Mouse (Mus musculus): ENCODE measurements around the gene Atp5c1. TPM values are rescaled to one million over a fixed set of nuclear protein-coding genes. Genes with fewer than 3 reads are reported as not detected.

Atp5c1 gene
- 465 and 477 TPM in 2 replicates for polyA plus RNA-seq (2016; fragmentation: Nextera tagmentation; extraction: Ambion mirVana)

DNA sequence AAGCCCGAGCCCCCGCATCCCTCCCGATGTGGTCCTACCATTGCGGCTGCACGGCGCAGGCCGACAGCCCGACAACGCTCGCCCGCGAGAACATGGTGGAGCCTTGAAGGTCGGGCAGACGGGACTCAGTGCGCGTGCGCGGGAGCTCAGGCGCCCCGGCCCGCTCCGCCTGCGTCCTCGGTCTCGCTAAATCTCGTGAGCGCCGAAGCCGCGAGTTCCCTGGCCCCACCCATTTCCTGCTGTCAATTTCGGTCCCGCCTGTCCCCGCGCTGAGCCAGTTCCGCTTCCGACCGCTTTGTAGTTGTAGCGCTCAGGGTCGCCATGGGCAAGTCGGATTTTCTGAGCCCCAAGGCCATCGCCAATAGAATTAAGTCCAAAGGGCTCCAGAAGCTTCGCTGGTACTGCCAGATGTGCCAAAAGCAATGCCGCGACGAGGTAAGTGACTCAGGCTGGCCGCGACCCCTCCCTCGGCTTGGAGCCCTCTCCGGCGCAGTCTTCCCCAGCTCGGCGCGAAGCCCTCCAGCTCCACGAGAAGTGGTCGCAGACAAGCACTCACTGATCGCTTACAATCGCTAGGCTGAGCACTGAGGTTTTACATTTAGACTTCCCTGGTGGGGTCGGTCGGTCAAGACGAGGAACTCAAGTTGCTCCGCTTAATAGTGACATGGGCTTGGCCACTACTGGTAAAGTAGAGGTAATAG is at the start of gene Atp5c1, which contains the start of gene Kin:
Gene Atp5c1, minus strand, starts transcription at position 201 of the 701 bp plus-strand sequence.
Gene Kin, plus strand, starts transcription at position 284 of the 701 bp plus-strand sequence.
- ATAC-seq (ENCODE audit: low FRiP score): peak; percentile 98
- H3K27me3 ChIP-seq: no peaks in the 10 kb centered on the region
- under 1% methylated on average over 60 of the region's 61 CpGs for WGBS
- H3K4me3 ChIP-seq (replicated peaks): peak within 1 kb of the TSS; percentile 89
- peaks cover 18% of the 10 kb centered on the region for H3K36me3 ChIP-seq (replicated peaks)
- no peaks in the 10 kb centered on the region for H3K9me3 ChIP-seq
- H3K4me2 ChIP-seq: peak within 1 kb of the TSS; percentile 75
- peak within 1 kb of the TSS; percentile 90 for H3K9ac ChIP-seq
- H3K27ac ChIP-seq: peak within 1 kb of the TSS; percentile 87
- peaks cover 27% of the 10 kb centered on the region for H3K4me1 ChIP-seq

DNA sequence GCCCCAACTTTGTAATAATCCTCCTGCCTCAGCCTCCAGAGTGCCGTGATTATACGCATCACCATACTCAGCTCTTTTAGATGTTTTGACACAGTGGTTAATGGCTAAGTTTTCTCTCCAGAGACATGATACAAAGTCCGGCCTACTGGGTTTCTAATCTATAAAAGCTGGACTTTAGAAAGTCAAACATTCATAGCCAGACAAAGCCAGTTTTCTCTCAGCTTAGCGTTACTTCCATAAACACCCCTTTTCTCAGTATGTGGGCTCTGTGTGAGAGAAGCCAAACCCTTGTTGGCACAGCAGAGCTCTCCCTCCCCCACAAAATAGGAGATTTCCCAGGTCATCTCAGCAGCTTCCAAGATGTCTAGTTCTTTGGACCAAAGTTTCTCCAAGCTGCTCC is 48.3 kb upstream of the Atp5c1 start:
- no peaks in the 10 kb centered on the region for H3K36me3 ChIP-seq (replicated peaks)
- H3K4me3 ChIP-seq (replicated peaks): no peak overlapping the region
- no peaks in the 10 kb centered on the region for H3K27me3 ChIP-seq
- no peak overlapping the region for H3K9ac ChIP-seq
- H3K9me3 ChIP-seq: no peaks in the 10 kb centered on the region
- 86% methylated on average over 4 of the region's 4 CpGs for WGBS
- H3K4me1 ChIP-seq: no peaks in the 10 kb centered on the region
- H3K27ac ChIP-seq: no peak overlapping the region
- H3K4me2 ChIP-seq: no peak overlapping the region
- ATAC-seq (ENCODE audit: low FRiP score): no peak

DNA sequence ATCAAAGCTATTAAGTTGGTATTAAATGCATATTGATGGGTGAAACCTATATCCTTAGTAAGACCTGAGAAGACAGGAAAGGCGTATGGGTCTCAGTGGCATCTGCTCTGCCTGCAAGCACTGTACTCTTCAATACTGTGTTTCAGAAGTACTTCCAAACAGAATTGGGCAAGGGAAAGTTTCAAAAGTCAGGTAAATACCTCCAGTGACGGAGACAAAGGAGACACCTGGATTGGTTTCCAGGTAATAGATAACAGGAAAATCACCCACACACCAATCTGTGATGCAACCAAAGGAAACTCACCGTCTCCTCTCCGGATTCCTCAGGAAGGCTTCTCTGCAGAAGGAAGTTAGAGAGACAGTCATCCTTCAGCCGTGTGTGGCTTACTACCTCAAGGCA is 47.2 kb upstream of the Atp5c1 start:
- WGBS: 87% methylated on average over 5 of the region's 5 CpGs
- H3K36me3 ChIP-seq (replicated peaks): no peaks in the 10 kb centered on the region
- no peak overlapping the region for H3K9ac ChIP-seq
- H3K27me3 ChIP-seq: no peaks in the 10 kb centered on the region
- H3K4me1 ChIP-seq: no peaks in the 10 kb centered on the region
- ATAC-seq (ENCODE audit: low FRiP score): no peak
- H3K4me3 ChIP-seq (replicated peaks): no peak overlapping the region
- H3K4me2 ChIP-seq: no peak overlapping the region
- no peak overlapping the region for H3K27ac ChIP-seq
- H3K9me3 ChIP-seq: no peaks in the 10 kb centered on the region

DNA sequence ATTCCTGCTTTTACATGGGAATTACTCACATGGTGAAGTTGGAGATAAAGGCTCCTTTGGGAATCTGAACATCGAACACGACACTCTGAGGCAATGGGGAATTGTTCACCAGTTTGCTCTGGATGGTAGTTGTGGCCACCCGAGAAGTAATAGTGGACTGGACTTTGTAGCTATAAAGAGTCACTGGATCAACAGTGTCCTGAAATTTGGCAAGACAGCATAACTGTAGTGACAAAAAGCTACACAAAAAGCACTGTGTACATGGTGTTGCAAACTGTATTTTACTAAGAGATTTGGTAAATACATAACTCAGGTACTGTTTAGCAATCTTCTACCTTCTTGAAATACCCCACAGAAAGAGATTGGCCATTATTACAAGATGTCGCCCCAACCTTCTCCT is 45.8 kb upstream of the Atp5c1 start:
- Histone ChIP-seq H3K4me1 (no peaks in the 10 kb centered on the region), H3K36me3 (replicated peaks) (no peaks in the 10 kb centered on the region), H3K9ac (no peak overlapping the region), H3K4me3 (replicated peaks) (no peak overlapping the region), H3K27me3 (no peaks in the 10 kb centered on the region), H3K4me2 (no peak overlapping the region), H3K9me3 (no peaks in the 10 kb centered on the region), H3K27ac (no peak overlapping the region)
- 91% methylated on average over 4 of the region's 4 CpGs for WGBS
- ATAC-seq (ENCODE audit: low FRiP score): no peak

DNA sequence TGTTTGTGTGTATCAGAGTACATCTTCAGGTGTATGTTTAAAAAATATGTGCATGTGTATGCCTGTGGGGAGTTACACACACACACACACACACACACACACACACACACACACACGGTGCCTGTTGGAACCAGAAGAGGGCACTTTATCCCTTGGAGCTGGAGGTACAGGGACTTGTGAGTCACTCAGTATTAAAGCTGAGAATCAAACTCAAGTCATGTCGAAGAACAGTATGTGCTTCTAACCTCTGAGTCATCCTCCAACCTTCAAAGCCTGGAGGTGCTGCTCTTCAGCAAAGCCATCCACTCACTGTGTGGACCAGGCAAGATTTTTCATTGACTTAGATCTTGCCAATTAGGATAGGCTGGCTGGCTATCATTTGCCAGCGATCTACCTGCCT is 41.5 kb upstream of the Atp5c1 start:
- Histone ChIP-seq H3K27ac (no peak overlapping the region), H3K4me2 (no peak overlapping the region), H3K4me3 (replicated peaks) (no peak overlapping the region), H3K27me3 (no peaks in the 10 kb centered on the region), H3K9me3 (no peaks in the 10 kb centered on the region), H3K4me1 (no peaks in the 10 kb centered on the region), H3K36me3 (replicated peaks) (no peaks in the 10 kb centered on the region), H3K9ac (no peak overlapping the region)
- no peak for ATAC-seq (ENCODE audit: low FRiP score)
- WGBS: 63% methylated on average over 3 of the region's 3 CpGs

DNA sequence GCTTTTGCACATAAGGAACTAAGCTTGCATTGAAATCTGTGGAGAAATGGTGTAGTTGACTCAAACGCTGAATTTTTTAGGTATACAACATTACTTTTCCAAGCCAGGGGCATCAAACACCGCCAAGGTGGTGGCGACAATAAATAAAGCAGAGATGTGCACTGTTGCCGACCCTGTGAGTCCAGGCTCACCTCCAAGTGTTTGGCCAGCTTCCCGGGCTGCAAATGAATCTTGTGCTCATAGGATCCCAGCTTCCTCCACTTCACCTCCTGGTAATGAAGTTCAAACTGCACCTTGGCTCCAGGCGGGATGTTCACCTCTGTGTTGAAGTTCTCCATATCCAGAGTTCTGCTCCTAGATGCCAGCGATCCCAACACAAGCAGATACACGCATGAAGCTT is 39.0 kb upstream of the Atp5c1 start:
- 89% methylated on average over 8 of the region's 8 CpGs for WGBS
- no peak overlapping the region for H3K4me3 ChIP-seq (replicated peaks)
- no peaks in the 10 kb centered on the region for H3K27me3 ChIP-seq
- ATAC-seq (ENCODE audit: low FRiP score): no peak
- no peaks in the 10 kb centered on the region for H3K9me3 ChIP-seq
- no peaks in the 10 kb centered on the region for H3K4me1 ChIP-seq
- no peak overlapping the region for H3K4me2 ChIP-seq
- H3K9ac ChIP-seq: no peak overlapping the region
- H3K36me3 ChIP-seq (replicated peaks): no peaks in the 10 kb centered on the region
- no peak overlapping the region for H3K27ac ChIP-seq

DNA sequence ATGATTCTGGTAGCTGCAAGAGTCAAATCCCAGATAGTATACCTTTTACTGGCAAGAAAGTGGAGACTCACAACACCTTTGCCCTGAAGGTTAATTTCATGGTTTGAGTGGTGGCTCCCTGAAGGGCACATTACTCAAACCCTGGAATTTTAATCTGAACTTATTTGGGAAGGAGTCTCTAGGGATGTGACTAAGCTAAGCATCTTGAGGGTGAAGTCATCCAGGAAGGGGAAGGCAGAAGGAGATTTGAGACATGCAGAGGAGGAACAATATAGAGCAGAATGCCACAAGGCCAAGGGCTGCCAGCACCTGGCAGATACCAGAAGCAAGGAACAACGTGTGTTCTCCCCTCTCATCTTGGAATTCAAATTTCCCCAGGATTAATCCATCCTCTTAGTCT is 38.4 kb upstream of the Atp5c1 start:
- Histone ChIP-seq H3K36me3 (replicated peaks) (no peaks in the 10 kb centered on the region), H3K27me3 (no peaks in the 10 kb centered on the region), H3K27ac (no peak overlapping the region), H3K9me3 (no peaks in the 10 kb centered on the region), H3K4me3 (replicated peaks) (no peak overlapping the region), H3K4me1 (no peaks in the 10 kb centered on the region), H3K4me2 (no peak overlapping the region), H3K9ac (no peak overlapping the region)
- WGBS: 61% methylated on average over 1 of the region's 1 CpGs
- ATAC-seq (ENCODE audit: low FRiP score): no peak

DNA sequence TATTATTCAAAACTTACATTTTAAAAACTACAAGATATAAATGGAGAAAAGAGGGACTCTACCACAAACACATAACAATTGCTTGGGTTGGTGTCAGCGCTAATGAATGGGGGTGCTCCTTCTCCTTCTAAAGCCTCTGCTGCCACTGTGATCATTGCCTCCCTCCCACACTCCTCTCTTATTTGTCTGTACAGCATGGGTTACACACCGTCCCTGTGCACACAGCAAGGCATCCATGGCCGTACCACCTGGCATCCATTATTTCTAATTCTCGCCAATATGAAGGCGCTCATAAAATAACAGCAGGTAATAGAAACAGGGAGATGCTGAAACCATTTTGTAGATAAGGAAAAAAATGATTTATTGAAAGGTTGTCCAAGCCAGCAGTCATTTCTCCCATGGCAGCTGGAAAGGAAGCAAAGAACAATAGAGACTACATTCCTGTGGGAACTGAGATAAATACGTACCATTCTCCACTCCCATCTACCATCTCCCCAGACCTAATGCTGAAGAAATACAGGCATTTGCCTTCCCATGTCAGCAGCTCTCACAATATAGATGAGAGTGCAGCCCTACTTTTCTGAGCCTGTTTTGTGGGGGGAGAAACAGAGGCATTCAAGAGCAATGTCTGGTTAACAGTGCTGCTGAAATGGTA is 28.4 kb upstream of the Atp5c1 start:
- H3K27me3 ChIP-seq: no peaks in the 10 kb centered on the region
- H3K4me2 ChIP-seq: no peak overlapping the region
- H3K9me3 ChIP-seq: no peaks in the 10 kb centered on the region
- no peaks in the 10 kb centered on the region for H3K4me1 ChIP-seq
- no peak overlapping the region for H3K4me3 ChIP-seq (replicated peaks)
- H3K27ac ChIP-seq: no peak overlapping the region
- 76% methylated on average over 6 of the region's 6 CpGs for WGBS
- no peak for ATAC-seq (ENCODE audit: low FRiP score)
- H3K36me3 ChIP-seq (replicated peaks): no peaks in the 10 kb centered on the region
- no peak overlapping the region for H3K9ac ChIP-seq

DNA sequence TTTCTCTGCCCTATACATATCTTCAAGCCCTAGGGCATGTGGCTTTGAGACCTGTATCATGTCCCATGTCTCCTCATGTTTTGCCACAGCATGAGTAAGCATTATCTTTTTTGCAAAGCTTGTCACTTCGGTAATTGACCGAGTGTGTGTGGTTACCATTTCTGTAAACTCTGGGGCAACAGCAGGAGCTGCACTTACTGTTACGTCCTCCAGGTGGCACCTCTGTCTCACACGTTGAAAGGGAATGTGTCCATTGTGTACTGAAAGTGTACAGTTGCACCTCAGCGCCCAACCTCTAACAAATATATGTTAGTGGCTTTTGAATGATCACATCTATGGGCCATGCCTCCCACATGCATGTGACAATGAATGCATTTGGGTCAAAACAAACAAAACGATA is 20.9 kb upstream of the Atp5c1 start:
- 44% methylated on average over 6 of the region's 6 CpGs for WGBS
- 0 out of 2 replicates have a peak, but pooled peaks have one; percentile 23 for ATAC-seq (ENCODE audit: low FRiP score)
- no peak overlapping the region for H3K4me3 ChIP-seq (replicated peaks)

DNA sequence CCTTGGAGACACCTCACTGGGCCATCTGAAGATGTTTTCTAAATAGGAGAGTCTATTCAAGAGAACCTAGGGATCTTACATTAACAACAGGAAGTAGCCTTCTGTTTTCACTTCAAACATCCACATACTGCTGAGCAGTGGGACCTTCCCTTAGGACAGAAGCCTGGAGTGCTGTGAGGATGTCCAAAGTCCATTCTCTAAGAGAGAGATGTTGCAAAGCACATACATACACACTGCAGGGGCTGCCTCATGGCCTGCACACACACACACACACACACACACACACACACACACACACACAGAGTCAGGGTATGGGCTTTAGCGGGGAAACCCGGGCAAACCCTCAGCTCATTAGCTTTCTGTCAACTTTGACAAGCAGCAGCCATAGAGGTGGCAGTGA is 20.2 kb upstream of the Atp5c1 start:
- Histone ChIP-seq H3K9ac (no peak overlapping the region), H3K36me3 (replicated peaks) (no peaks in the 10 kb centered on the region), H3K27me3 (no peaks in the 10 kb centered on the region), H3K4me2 (no peak overlapping the region), H3K9me3 (no peaks in the 10 kb centered on the region), H3K4me1 (no peaks in the 10 kb centered on the region), H3K27ac (no peak overlapping the region), H3K4me3 (replicated peaks) (no peak overlapping the region)
- no peak for ATAC-seq (ENCODE audit: low FRiP score)
- 80% methylated on average over 2 of the region's 2 CpGs for WGBS

More for the DNA sequence above, 20.9 kb upstream of the Atp5c1 start:
- no peak overlapping the region for H3K27ac ChIP-seq
- no peaks in the 10 kb centered on the region for H3K9me3 ChIP-seq
- no peak overlapping the region for H3K9ac ChIP-seq
- no peak overlapping the region for H3K4me2 ChIP-seq
- H3K36me3 ChIP-seq (replicated peaks): no peaks in the 10 kb centered on the region
- no peaks in the 10 kb centered on the region for H3K27me3 ChIP-seq
- H3K4me1 ChIP-seq: no peaks in the 10 kb centered on the region

DNA sequence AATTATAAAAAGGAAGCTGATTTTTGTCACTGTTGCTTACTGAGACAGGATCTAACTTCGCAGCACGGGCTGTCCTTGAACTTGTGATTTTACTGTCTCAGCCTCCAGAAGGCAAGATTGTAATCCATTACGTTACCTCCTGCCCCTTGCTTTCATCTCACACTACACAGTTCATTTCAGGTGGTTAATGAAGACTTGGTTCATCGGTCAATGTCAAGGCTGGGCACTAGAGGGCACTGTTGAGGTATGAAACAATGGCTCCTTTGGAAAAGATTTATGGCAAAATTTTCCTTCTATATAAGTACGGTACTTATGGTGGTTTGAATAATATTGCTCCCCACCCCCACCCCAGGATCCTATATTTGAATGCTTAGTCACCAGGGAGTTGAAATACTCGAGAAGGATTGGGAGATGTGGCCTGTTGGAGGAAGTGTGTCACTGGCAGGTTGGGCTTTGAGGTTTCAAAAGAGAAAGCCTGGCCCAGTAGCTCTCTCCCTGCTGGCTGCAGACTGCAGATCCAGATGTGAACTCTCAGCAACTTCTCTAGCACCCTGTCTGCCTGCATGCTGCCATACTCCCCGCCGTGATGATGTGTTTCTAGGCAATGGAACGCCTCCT is 18.4 kb upstream of the Atp5c1 start:
- H3K4me3 ChIP-seq (replicated peaks): no peak overlapping the region
- H3K4me2 ChIP-seq: no peak overlapping the region
- no peaks in the 10 kb centered on the region for H3K9me3 ChIP-seq
- WGBS: 38% methylated on average over 9 of the region's 9 CpGs
- peak; percentile 30; the same call in 1 of the 2 replicates for ATAC-seq (ENCODE audit: low FRiP score)
- no peaks in the 10 kb centered on the region for H3K4me1 ChIP-seq
- H3K27me3 ChIP-seq: no peaks in the 10 kb centered on the region
- H3K9ac ChIP-seq: no peak overlapping the region
- H3K27ac ChIP-seq: no peak overlapping the region
- no peaks in the 10 kb centered on the region for H3K36me3 ChIP-seq (replicated peaks)

DNA sequence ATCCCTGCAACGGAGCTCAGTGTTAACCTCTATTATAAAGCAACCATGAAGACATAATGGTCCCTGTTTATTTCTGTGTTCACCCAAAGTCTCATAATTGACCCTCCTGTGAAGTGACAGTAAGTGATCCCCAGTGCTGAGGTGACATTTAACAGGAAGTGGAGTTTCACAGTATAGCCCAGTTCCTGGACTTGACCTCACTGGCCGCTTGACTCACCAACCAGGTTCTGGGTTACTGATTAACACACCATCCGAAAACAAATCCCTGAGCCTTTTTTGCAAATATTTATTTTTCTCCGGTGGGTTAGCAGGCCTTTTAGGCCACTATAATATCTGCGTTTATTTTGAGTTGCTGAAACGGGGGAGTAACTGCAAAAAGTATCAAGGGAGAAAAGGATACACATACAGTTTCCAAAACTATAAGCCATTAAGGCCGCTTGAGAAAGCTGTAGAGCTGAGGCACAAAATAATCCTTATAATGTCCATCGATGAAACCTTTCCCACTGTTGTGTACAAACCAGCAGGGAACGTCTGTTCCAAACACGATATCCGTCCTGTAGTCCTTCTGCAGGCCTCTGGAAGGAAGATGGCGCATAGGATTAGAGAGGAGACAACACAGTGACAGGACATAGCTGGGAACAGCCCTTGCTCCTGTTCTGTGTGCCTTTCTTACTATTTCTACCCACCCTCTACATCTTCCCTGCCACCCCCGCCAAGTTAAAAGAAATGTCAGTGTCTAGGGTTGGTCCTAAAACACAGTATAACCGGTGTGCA is 14.2 kb upstream of the Atp5c1 start:
- Histone ChIP-seq H3K36me3 (replicated peaks) (peaks cover 34% of the 10 kb centered on the region), H3K9ac (no peak overlapping the region), H3K4me2 (no peak overlapping the region), H3K4me3 (replicated peaks) (no peak overlapping the region), H3K27me3 (no peaks in the 10 kb centered on the region), H3K9me3 (no peaks in the 10 kb centered on the region), H3K4me1 (no peaks in the 10 kb centered on the region), H3K27ac (no peak overlapping the region)
- WGBS: 89% methylated on average over 14 of the region's 14 CpGs
- no peak for ATAC-seq (ENCODE audit: low FRiP score)

Measured in forebrain, embryonic 12.5 days (tissue).